Mouse (Mus musculus): ENCODE results near the gene Mslnl. TPM values are rescaled to one million over a fixed set of nuclear protein-coding genes. Genes with fewer than 3 reads are reported as not detected.

Mslnl gene
- polyA plus RNA-seq, 1 experiment from 2014 or later = not detected

DNA sequence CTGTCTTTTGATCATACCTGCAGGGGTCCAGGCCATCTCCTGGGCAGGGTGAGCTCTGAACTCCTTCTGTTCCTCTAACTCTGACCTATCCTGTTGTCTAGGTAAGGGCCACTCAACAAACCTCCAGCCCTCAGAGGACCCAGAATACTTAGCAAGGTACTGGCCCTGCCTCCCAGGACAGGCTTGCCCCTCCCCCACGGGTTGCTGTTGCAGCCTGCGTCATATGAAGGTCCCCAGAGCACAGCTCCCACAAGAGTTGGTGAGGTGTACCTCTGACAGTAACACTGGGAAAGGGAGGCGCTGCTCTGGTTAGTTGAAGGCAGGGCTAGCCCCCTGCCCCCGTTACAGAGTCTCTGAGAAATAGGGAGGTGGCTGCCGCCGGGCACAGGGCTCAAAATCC, 19.7 kb upstream of the Mslnl start:
- ATAC-seq (ENCODE audit: low FRiP score, low TSS enrichment) = no peak
- under 1% methylated on average over 6 of the region's 6 CpGs for WGBS

DNA sequence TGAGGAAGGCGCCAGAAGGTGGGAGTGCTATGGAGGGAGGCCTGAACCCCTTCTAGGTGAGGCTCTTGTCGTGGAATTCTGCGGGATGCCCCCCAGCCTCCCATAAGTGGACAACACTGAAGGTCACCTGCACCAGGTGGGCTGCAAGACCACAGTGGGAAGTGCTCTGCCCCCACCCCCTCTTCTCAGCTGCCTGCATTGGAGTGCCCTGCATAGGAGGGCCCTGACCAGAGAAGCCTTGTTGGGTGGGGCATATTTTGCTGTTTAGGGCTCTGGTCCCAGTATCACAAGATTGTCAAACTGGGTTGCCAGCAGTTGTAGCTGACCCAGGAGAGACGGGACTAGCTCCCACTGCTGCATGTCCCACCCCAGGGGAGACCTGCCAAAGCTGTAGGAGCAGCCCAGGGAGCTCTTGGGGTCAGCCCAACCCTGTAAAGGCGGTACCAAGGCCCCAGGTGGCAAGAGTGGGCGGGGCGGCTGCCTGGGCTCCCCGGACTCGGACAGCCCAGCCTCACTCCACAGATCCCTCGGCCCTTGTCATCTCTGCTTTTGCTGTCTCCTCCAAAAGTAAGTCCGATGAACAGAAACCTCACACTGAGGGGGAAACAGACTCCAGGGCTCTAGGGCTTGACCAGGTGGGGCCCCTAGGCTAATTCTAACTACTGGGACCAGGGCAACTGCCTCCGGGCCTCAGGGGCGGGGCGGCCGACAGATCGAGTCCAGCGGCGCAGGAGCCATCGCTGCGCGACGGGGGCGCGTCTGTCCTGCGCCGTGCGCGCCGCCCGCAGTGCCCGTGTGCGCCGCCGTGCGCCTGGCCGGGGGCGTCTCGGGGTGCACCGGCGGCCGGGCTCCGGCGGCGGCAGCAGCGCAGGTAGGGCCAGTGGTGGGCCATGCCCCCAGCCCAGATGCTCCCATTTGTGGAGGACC, 18.9 kb upstream of the Mslnl start, which contains the start of gene Gng13:
Gene Gng13, plus strand, starts transcription at position 461 of the 927 bp plus-strand sequence.
- H3K9ac ChIP-seq (replicated peaks; ENCODE audit: low read length) = peak within 1 kb of the TSS; percentile 50
- H3K36me3 ChIP-seq (ENCODE audit: control insufficient read depth, insufficient read depth, low read length) = no peaks in the 10 kb centered on the region
- WGBS = 1% methylated on average over 45 of the region's 45 CpGs
- DNase-seq (peak; percentile 37), ATAC-seq (ENCODE audit: low FRiP score, low TSS enrichment) (no peak)
- no peaks in the 10 kb centered on the region for H3K9me3 ChIP-seq (ENCODE audit: control insufficient read depth, low read length)
- H3K27ac ChIP-seq (replicated peaks; ENCODE audit: low read depth, low read length) = no peak within 1 kb of the TSS
- H3K4me1 ChIP-seq (ENCODE audit: control insufficient read depth, insufficient read depth, low read length) = no peaks in the 10 kb centered on the region
- H3K27me3 ChIP-seq (ENCODE audit: control insufficient read depth, insufficient read depth, low read length) = peaks cover 25% of the 10 kb centered on the region
- peak within 1 kb of the TSS; percentile 36 for H3K4me3 ChIP-seq (replicated peaks; ENCODE audit: low read depth, low read length)
- peak within 1 kb of the TSS; percentile 64 for H3K4me2 ChIP-seq (ENCODE audit: low read length)

More for the DNA sequence above, 19.7 kb upstream of the Mslnl start:
- Histone ChIP-seq H3K36me3 (ENCODE audit: control insufficient read depth, insufficient read depth, low read length) (no peaks in the 10 kb centered on the region), H3K4me2 (ENCODE audit: low read length) (no peak overlapping the region), H3K9ac (replicated peaks; ENCODE audit: low read length) (no peak overlapping the region), H3K27me3 (ENCODE audit: control insufficient read depth, insufficient read depth, low read length) (peaks cover 25% of the 10 kb centered on the region), H3K4me1 (ENCODE audit: control insufficient read depth, insufficient read depth, low read length) (no peaks in the 10 kb centered on the region), H3K27ac (replicated peaks; ENCODE audit: low read depth, low read length) (no peak overlapping the region), H3K9me3 (ENCODE audit: control insufficient read depth, low read length) (no peaks in the 10 kb centered on the region), H3K4me3 (replicated peaks; ENCODE audit: low read depth, low read length) (no peak overlapping the region)
- DNase-seq = no peak

DNA sequence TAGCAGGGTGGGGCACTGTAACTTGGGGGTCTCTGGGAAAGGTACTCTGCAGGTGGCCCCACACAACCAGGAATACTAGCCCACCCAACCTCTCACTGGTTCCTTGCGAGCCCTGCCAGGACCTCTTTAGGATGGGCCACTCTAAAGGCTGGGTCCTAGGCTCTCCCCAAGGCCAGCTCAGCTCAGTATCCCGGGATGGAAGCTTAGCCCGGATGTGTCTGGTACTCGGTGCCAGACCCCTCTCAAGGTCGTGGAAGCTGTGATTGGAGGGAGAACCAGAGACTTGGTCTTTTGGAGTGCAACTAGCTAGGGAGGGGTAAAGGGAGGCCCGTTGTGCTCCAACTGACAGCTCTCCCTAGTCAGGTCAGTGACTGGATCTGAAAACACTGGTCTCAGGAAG, 18.2 kb upstream of the Mslnl start:
- Histone ChIP-seq H3K9ac (replicated peaks; ENCODE audit: low read length) (peak overlapping the region; percentile 50), H3K4me2 (ENCODE audit: low read length) (peak overlapping the region; percentile 64), H3K9me3 (ENCODE audit: control insufficient read depth, low read length) (no peaks in the 10 kb centered on the region), H3K4me1 (ENCODE audit: control insufficient read depth, insufficient read depth, low read length) (no peaks in the 10 kb centered on the region), H3K36me3 (ENCODE audit: control insufficient read depth, insufficient read depth, low read length) (no peaks in the 10 kb centered on the region), H3K27ac (replicated peaks; ENCODE audit: low read depth, low read length) (no peak overlapping the region), H3K27me3 (ENCODE audit: control insufficient read depth, insufficient read depth, low read length) (peaks cover 25% of the 10 kb centered on the region), H3K4me3 (replicated peaks; ENCODE audit: low read depth, low read length) (peak overlapping the region; percentile 36)
- ATAC-seq (ENCODE audit: low FRiP score, low TSS enrichment) (no peak), DNase-seq (no peak)
- WGBS = 6% methylated on average over 6 of the region's 6 CpGs

DNA sequence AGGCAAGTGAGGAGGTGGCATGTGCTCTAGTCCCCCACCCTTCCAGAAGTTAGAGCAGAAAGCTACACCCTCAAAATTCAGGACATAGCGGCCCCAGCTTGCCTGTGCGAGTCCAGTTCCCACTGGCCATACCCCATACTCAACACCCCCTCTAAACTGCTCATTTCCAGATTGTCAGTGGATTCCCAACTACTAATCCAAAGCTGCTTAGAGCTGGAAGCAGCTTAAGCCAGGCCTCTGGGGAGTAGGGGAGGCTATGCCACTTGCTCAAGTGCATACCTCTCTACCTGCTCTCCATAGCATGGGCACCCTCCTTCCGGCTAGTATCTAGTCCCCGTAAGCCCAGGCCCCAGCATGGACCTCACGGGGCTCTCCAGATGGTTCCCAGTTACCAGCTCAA, 14.4 kb upstream of the Mslnl start:
- WGBS = 96% methylated on average over 5 of the region's 5 CpGs
- peaks cover 18% of the 10 kb centered on the region for H3K27me3 ChIP-seq (ENCODE audit: control insufficient read depth, insufficient read depth, low read length)
- no peaks in the 10 kb centered on the region for H3K9me3 ChIP-seq (ENCODE audit: control insufficient read depth, low read length)
- H3K9ac ChIP-seq (replicated peaks; ENCODE audit: low read length) = no peak overlapping the region
- no peaks in the 10 kb centered on the region for H3K36me3 ChIP-seq (ENCODE audit: control insufficient read depth, insufficient read depth, low read length)
- ATAC-seq (ENCODE audit: low FRiP score, low TSS enrichment) = no peak
- H3K27ac ChIP-seq (replicated peaks; ENCODE audit: low read depth, low read length) = no peak overlapping the region
- DNase-seq = no peak
- H3K4me1 ChIP-seq (ENCODE audit: control insufficient read depth, insufficient read depth, low read length) = peaks cover under 1% of the 10 kb centered on the region; the same call in 1 of the 2 replicates
- H3K4me2 ChIP-seq (ENCODE audit: low read length) = no peak overlapping the region
- H3K4me3 ChIP-seq (replicated peaks; ENCODE audit: low read depth, low read length) = no peak overlapping the region

DNA sequence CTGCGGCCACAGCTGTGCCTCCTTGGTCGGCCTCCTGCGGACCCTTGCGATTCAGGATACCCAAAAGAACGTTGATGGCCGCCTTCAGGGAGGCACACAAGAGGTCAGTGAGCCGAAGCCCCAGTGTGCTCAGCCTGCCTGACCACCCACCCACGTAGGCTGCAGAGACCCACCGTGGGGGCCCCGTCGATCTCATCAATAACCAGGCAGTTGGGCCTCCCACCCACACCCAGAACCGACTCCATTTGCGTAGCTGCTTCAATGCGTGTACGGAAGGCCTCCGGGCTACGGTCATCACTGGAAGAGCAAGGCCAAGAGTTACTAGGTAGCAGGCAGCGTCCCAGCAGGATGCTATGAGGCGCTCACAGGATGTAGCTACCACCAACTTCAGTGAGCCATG, 12.4 kb upstream of the Mslnl start:
- Histone ChIP-seq H3K4me3 (replicated peaks; ENCODE audit: low read depth, low read length) (no peak overlapping the region), H3K9ac (replicated peaks; ENCODE audit: low read length) (no peak overlapping the region), H3K36me3 (ENCODE audit: control insufficient read depth, insufficient read depth, low read length) (no peaks in the 10 kb centered on the region), H3K27ac (replicated peaks; ENCODE audit: low read depth, low read length) (no peak overlapping the region), H3K27me3 (ENCODE audit: control insufficient read depth, insufficient read depth, low read length) (peaks cover 2% of the 10 kb centered on the region; the same call in 1 of the 2 replicates), H3K4me2 (ENCODE audit: low read length) (no peak overlapping the region), H3K9me3 (ENCODE audit: control insufficient read depth, low read length) (no peaks in the 10 kb centered on the region), H3K4me1 (ENCODE audit: control insufficient read depth, insufficient read depth, low read length) (peaks cover 11% of the 10 kb centered on the region)
- WGBS = 95% methylated on average over 19 of the region's 19 CpGs
- DNase-seq (no peak), ATAC-seq (ENCODE audit: low FRiP score, low TSS enrichment) (no peak)

DNA sequence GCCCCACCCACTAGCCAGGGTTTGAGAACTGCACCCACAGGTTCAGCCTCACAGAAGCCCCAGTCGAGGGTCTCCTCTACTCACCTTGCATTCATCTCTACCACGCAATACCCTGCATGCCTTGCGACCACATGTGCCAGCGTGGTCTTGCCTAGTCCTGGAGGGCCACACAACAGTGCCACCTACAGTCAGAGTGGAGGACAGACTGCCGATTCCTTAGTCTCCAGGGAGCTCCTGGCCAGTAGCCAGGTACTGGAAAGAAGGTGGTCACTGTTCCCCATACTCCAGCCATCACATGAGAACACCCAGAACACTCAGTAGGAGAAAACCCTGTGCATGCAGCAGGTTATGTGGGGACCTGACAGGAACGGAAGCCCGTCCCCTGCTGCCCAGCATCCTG, 11.9 kb upstream of the Mslnl start:
- 75% methylated on average over 7 of the region's 7 CpGs for WGBS
- DNase-seq (no peak), ATAC-seq (ENCODE audit: low FRiP score, low TSS enrichment) (no peak)
- Histone ChIP-seq H3K9me3 (ENCODE audit: control insufficient read depth, low read length) (no peaks in the 10 kb centered on the region), H3K36me3 (ENCODE audit: control insufficient read depth, insufficient read depth, low read length) (no peaks in the 10 kb centered on the region), H3K4me1 (ENCODE audit: control insufficient read depth, insufficient read depth, low read length) (peaks cover 14% of the 10 kb centered on the region), H3K4me2 (ENCODE audit: low read length) (no peak overlapping the region), H3K4me3 (replicated peaks; ENCODE audit: low read depth, low read length) (no peak overlapping the region), H3K27me3 (ENCODE audit: control insufficient read depth, insufficient read depth, low read length) (no peaks in the 10 kb centered on the region), H3K9ac (replicated peaks; ENCODE audit: low read length) (no peak overlapping the region), H3K27ac (replicated peaks; ENCODE audit: low read depth, low read length) (no peak overlapping the region)

DNA sequence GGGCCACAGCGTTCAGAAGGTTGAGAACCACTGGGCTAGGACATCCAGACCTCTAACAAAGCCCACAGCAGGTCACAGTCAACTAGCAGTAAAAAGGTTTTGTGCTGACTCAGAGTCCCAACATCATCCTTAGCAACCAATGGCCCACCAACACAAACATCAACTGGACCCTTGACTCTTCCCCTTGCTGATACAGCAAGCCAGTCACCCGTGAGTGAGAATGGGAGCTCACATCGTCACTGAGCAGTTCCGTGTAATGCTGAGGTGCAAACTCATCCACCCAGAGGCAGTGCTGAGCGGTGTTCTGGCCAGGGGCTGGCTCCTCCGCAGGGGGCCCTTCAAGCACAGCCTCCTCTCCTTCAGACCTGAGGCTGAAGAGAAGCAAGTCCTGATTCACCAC, 10.6 kb upstream of the Mslnl start:
- 84% methylated on average over 6 of the region's 6 CpGs for whole genome bisulfite sequencing
- peaks cover 14% of the 10 kb centered on the region for H3K4me1 ChIP-seq (ENCODE audit: control insufficient read depth, insufficient read depth, low read length)
- 0 out of 2 replicates have a peak, but pooled peaks cover 2% of the 10 kb centered on the region for H3K36me3 ChIP-seq (ENCODE audit: control insufficient read depth, insufficient read depth, low read length)
- no peak overlapping the region for H3K4me2 ChIP-seq (ENCODE audit: low read length)
- no peaks in the 10 kb centered on the region for H3K9me3 ChIP-seq (ENCODE audit: control insufficient read depth, low read length)
- DNase-seq (no peak), ATAC-seq (ENCODE audit: low FRiP score, low TSS enrichment) (no peak)
- H3K27me3 ChIP-seq (ENCODE audit: control insufficient read depth, insufficient read depth, low read length) = no peaks in the 10 kb centered on the region
- H3K9ac ChIP-seq (replicated peaks; ENCODE audit: low read length) = no peak overlapping the region
- H3K4me3 ChIP-seq (replicated peaks; ENCODE audit: low read depth, low read length) = no peak overlapping the region
- H3K27ac ChIP-seq (replicated peaks; ENCODE audit: low read depth, low read length) = no peak overlapping the region

DNA sequence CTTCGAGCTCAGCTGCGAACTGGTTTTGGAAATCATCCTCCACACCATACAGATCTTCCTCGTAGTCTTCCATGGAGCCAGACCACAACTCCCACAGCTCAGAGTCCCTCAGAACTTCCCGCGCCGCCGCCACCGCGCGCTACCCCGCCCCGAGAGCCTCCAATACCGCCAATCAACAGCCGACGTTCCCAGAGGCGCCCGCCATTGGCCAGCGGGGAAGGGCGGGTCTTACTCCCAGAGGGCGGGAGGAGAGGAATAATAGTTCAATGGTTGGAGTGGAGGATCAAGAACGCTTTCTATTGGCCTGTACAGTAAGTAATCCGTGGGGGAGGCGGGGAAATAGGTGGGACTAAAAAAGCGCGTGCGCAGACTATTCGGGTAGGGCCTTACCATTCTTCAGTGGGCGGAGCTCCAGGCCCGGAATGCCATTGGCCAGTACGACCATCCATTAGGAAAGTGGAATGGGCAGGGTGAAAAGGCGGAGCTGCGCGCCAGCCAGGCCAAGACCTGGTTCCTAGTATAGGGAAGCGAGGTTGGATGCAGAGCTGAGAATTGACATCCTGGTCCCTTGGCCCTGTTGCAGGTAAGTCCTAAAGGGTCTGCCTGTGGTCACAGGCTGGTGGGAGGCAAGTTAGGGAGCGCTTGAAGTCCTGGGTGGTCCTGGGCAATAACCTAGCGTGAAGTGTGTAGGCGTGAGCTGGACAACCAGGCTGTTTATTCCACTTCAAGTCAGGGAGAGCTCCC, 8.4 kb upstream of the Mslnl start, which contains the start of the genes Chtf18 and Rpusd1:
Gene Chtf18, minus strand, starts transcription at position 155 of the 744 bp plus-strand sequence.
Gene Rpusd1, plus strand, starts transcription at position 406 of the 744 bp plus-strand sequence.
- Histone ChIP-seq H3K27me3 (ENCODE audit: control insufficient read depth, insufficient read depth, low read length) (no peaks in the 10 kb centered on the region), H3K4me2 (ENCODE audit: low read length) (peak within 1 kb of the TSS; percentile 97), H3K9ac (replicated peaks; ENCODE audit: low read length) (peak within 1 kb of the TSS; percentile 78), H3K4me3 (replicated peaks; ENCODE audit: low read depth, low read length) (peak within 1 kb of the TSS; percentile 63), H3K36me3 (ENCODE audit: control insufficient read depth, insufficient read depth, low read length) (peaks cover 11% of the 10 kb centered on the region; the same call in 1 of the 2 replicates), H3K9me3 (ENCODE audit: control insufficient read depth, low read length) (no peaks in the 10 kb centered on the region), H3K4me1 (ENCODE audit: control insufficient read depth, insufficient read depth, low read length) (peaks cover 14% of the 10 kb centered on the region), H3K27ac (replicated peaks; ENCODE audit: low read depth, low read length) (peak within 1 kb of the TSS; percentile 60; the same call in 1 of the 2 replicates)
- peak; percentile 99 for ATAC-seq (ENCODE audit: low FRiP score, low TSS enrichment)
- WGBS = 2% methylated on average over 37 of the region's 37 CpGs
- DNase-seq = peak; percentile 100

Measured in midbrain, embryonic 14.5 days (tissue).